Mouse (Mus musculus) hindbrain, embryonic 11.5 days (tissue): ENCODE results near the gene Nbas. TPM values are rescaled to one million over a fixed set of nuclear protein-coding genes. Genes with fewer than 3 reads are reported as not detected.

Experiments used
- ATAC-seq: fragments of 200-750 bp; cut with Nextera tagmentation; 2 replicates; pipeline ENCODE4 v1.8.0; 2017; ENCODE audit warnings: mild to moderate bottlenecking, moderate TSS enrichment, moderate library complexity; ENCODE audit not compliant: low FRiP score
- DNase-seq: peaks from one replicate; pipeline ENCODE4 v3.0.0-alpha.2; 2015; ENCODE audit warnings: low spot score
- H3K27ac ChIP-seq: fragments of 300-500 bp; sonication (generic); 2 replicates; pipeline ENCODE4 v1.5.1; 2014; ENCODE audit warnings: mild to moderate bottlenecking, low read depth, low read length
- H3K27me3 ChIP-seq: fragments of 300-500 bp; sonication (generic); 2 replicates; pipeline ENCODE4 v1.6.1; 2014; ENCODE audit warnings: mild to moderate bottlenecking, low read length, moderate library complexity, mixed read lengths; ENCODE audit not compliant: control insufficient read depth, insufficient read depth
- H3K36me3 ChIP-seq: fragments of 300-500 bp; sonication (generic); 2 replicates; pipeline ENCODE4 v1.6.1; 2014; ENCODE audit warnings: mild to moderate bottlenecking, low read length, moderate library complexity, mixed read lengths; ENCODE audit not compliant: control insufficient read depth, insufficient read depth
- H3K4me1 ChIP-seq: fragments of 300-500 bp; sonication (generic); replicated peaks from 2 replicates; pipeline ENCODE4 v1.6.1; 2014; ENCODE audit warnings: low read length, mixed read lengths; ENCODE audit not compliant: control insufficient read depth, insufficient read depth
- H3K4me2 ChIP-seq: fragments of 300-500 bp; sonication (generic); replicated peaks from 2 replicates; pipeline ENCODE4 v1.6.1; 2014; ENCODE audit warnings: mild to moderate bottlenecking, low read depth, low read length
- H3K4me3 ChIP-seq: fragments of 300-500 bp; sonication (generic); 2 replicates; pipeline ENCODE4 v1.5.1; 2014; ENCODE audit warnings: low read depth, low read length
- H3K9ac ChIP-seq: fragments of 300-500 bp; sonication (generic); 2 replicates; pipeline ENCODE4 v1.6.1; 2014; ENCODE audit warnings: low read depth, low read length
- H3K9me3 ChIP-seq: fragments of 300-500 bp; sonication (generic); 2 replicates; pipeline ENCODE4 v1.6.1; 2016; ENCODE audit warnings: low read length; ENCODE audit not compliant: control insufficient read depth
- WGBS: fragments of 180-500 bp; shearing (Covaris S2); extraction: QIAGEN DNeasy Blood & Tissue Kit; methylation state at CpG from one replicate; pipeline ENCODE4 v1.1.7; 2014; 5-methylcytosine and 5-hydroxymethylcytosine counted together
- polyA plus RNA-seq: library from polyadenylated mRNA; unstranded; fragments of >200 nt; fragmentation: Nextera tagmentation; extraction: Ambion mirVana; gene quantifications from 2 replicates; pipeline ENCODE4 v1.2.1, GENCODE M21; 2014

Gene Nbas
- polyA plus RNA-seq, 1 experiment from 2014 or later = 17.7 TPM

GRCm38 (mm10) chr12:13602414-13602813 is 333.5 kb downstream of the Nbas start:
- Histone ChIP-seq H3K4me2 (no peak overlapping the region), H3K9ac (no peak overlapping the region), H3K4me3 (no peak overlapping the region), H3K9me3 (no peaks in the 10 kb centered on the region), H3K36me3 (no peaks in the 10 kb centered on the region), H3K27me3 (no peaks in the 10 kb centered on the region), H3K27ac (no peak overlapping the region), H3K4me1 (no peaks in the 10 kb centered on the region)
- DNase-seq (peak; percentile 53), ATAC-seq (peak; percentile 73)

- 83% methylated on average over 2 of the region's 2 CpGs for WGBS
- H3K4me1 ChIP-seq = no peaks in the 10 kb centered on the region
- no peaks in the 10 kb centered on the region for H3K36me3 ChIP-seq
- ATAC-seq = no peak
- H3K4me3 ChIP-seq = no peak overlapping the region
- no peaks in the 10 kb centered on the region for H3K27me3 ChIP-seq
- DNase-seq = no peak
- no peak overlapping the region for H3K9ac ChIP-seq
- H3K4me2 ChIP-seq = no peak overlapping the region
- no peak overlapping the region for H3K27ac ChIP-seq
- no peaks in the 10 kb centered on the region for H3K9me3 ChIP-seq
Measured at GRCm38 (mm10) chr12:13607021-13607420, 338.1 kb downstream of the Nbas start.

GRCm38 (mm10) chr12:13609027-13609426 is 340.1 kb downstream of the Nbas start:
- H3K27ac ChIP-seq = no peak overlapping the region
- 85% methylated on average over 11 of the region's 11 CpGs for WGBS
- H3K4me3 ChIP-seq = no peak overlapping the region
- DNase-seq = no peak
- no peak for ATAC-seq
- no peaks in the 10 kb centered on the region for H3K36me3 ChIP-seq
- no peak overlapping the region for H3K4me2 ChIP-seq
- H3K9me3 ChIP-seq = no peaks in the 10 kb centered on the region
- no peak overlapping the region for H3K9ac ChIP-seq
- H3K4me1 ChIP-seq = no peaks in the 10 kb centered on the region
- no peaks in the 10 kb centered on the region for H3K27me3 ChIP-seq

GRCm38 (mm10) chr12:13613041-13613440 is 344.1 kb downstream of the Nbas start:
- no peaks in the 10 kb centered on the region for H3K27me3 ChIP-seq
- no peak overlapping the region for H3K27ac ChIP-seq
- H3K4me3 ChIP-seq = no peak overlapping the region
- WGBS = 12% methylated on average over 2 of the region's 2 CpGs
- ATAC-seq (no peak), DNase-seq (no peak)
- no peak overlapping the region for H3K9ac ChIP-seq
- H3K36me3 ChIP-seq = no peaks in the 10 kb centered on the region
- H3K4me2 ChIP-seq = no peak overlapping the region
- H3K4me1 ChIP-seq = no peaks in the 10 kb centered on the region
- H3K9me3 ChIP-seq = no peaks in the 10 kb centered on the region

- no peak overlapping the region for H3K4me2 ChIP-seq
- WGBS = 84% methylated on average over 7 of the region's 7 CpGs
Measured at GRCm38 (mm10) chr12:13615661-13616060, 346.7 kb downstream of the Nbas start.

GRCm38 (mm10) chr12:13622150-13622822 is 353.4 kb downstream of the Nbas start:
- no peaks in the 10 kb centered on the region for H3K27me3 ChIP-seq
- no peak overlapping the region for H3K4me2 ChIP-seq
- no peaks in the 10 kb centered on the region for H3K9me3 ChIP-seq
- H3K4me1 ChIP-seq = 0 out of 2 replicates have a peak, but pooled peaks cover 2% of the 10 kb centered on the region
- no peak overlapping the region for H3K27ac ChIP-seq
- DNase-seq (no peak), ATAC-seq (no peak)
- no peak overlapping the region for H3K9ac ChIP-seq
- no peaks in the 10 kb centered on the region for H3K36me3 ChIP-seq
- no peak overlapping the region for H3K4me3 ChIP-seq
- 87% methylated on average over 15 of the region's 15 CpGs for WGBS

More at GRCm38 (mm10) chr12:13615661-13616060, 346.7 kb downstream of the Nbas start:
- Histone ChIP-seq H3K9ac (no peak overlapping the region), H3K4me1 (no peaks in the 10 kb centered on the region), H3K4me3 (no peak overlapping the region), H3K36me3 (no peaks in the 10 kb centered on the region), H3K27ac (no peak overlapping the region), H3K9me3 (no peaks in the 10 kb centered on the region), H3K27me3 (no peaks in the 10 kb centered on the region)
- no peak for ATAC-seq
- no peak for DNase-seq

- DNase-seq (peak; percentile 54), ATAC-seq (peak; percentile 68)
- no peaks in the 10 kb centered on the region for H3K9me3 ChIP-seq
- H3K36me3 ChIP-seq = no peaks in the 10 kb centered on the region
- H3K4me1 ChIP-seq = 0 out of 2 replicates have a peak, but pooled peaks cover 2% of the 10 kb centered on the region
- 47% methylated on average over 12 of the region's 12 CpGs for WGBS
- no peak overlapping the region for H3K9ac ChIP-seq
- no peak overlapping the region for H3K4me2 ChIP-seq
- no peak overlapping the region for H3K4me3 ChIP-seq
- no peaks in the 10 kb centered on the region for H3K27me3 ChIP-seq
- no peak overlapping the region for H3K27ac ChIP-seq
Measured at GRCm38 (mm10) chr12:13626803-13627706, 358.1 kb downstream of the Nbas start.
